Mouse (Mus musculus): ENCODE results near the gene Tmem256. TPM values are rescaled to one million over a fixed set of nuclear protein-coding genes. Genes with fewer than 3 reads are reported as not detected.

Gene Tmem256
- polyA plus RNA-seq, 1 experiment from 2014 or later: 314 TPM

GRCm38 (mm10) chr11:69802648-69803105 is 35.6 kb upstream of the Tmem256 start:
- Histone ChIP-seq H3K9me3 (replicated peaks) (0 out of 2 replicates have a peak, but pooled peaks cover 3% of the 10 kb centered on the region), H3K27me3 (peaks cover 57% of the 10 kb centered on the region), H3K4me2 (replicated peaks) (peak overlapping the region; percentile 90), H3K36me3 (no peaks in the 10 kb centered on the region), H3K4me1 (peaks cover 60% of the 10 kb centered on the region), H3K4me3 (peak overlapping the region; percentile 53), H3K9ac (peak overlapping the region; percentile 73), H3K27ac (peak overlapping the region; percentile 74)
- WGBS: under 1% methylated on average over 33 of the region's 33 CpGs
- ATAC-seq (ENCODE audit: low FRiP score): peak; percentile 3; the same call in 1 of the 2 replicates

- ATAC-seq (ENCODE audit: low FRiP score): no peak
- H3K9ac ChIP-seq: peak overlapping the region; percentile 58
- WGBS: 3% methylated on average over 12 of the region's 12 CpGs
- peak overlapping the region; percentile 52 for H3K27ac ChIP-seq
- 0 out of 2 replicates have a peak, but pooled peaks cover 3% of the 10 kb centered on the region for H3K9me3 ChIP-seq (replicated peaks)
- H3K4me1 ChIP-seq: peaks cover 60% of the 10 kb centered on the region
- H3K4me3 ChIP-seq: peak overlapping the region; percentile 53
- no peaks in the 10 kb centered on the region for H3K36me3 ChIP-seq
- H3K27me3 ChIP-seq: peaks cover 53% of the 10 kb centered on the region
- peak overlapping the region; percentile 90 for H3K4me2 ChIP-seq (replicated peaks)
Observed at GRCm38 (mm10) chr11:69803328-69803727, 35.0 kb upstream of the Tmem256 start.

DNA sequence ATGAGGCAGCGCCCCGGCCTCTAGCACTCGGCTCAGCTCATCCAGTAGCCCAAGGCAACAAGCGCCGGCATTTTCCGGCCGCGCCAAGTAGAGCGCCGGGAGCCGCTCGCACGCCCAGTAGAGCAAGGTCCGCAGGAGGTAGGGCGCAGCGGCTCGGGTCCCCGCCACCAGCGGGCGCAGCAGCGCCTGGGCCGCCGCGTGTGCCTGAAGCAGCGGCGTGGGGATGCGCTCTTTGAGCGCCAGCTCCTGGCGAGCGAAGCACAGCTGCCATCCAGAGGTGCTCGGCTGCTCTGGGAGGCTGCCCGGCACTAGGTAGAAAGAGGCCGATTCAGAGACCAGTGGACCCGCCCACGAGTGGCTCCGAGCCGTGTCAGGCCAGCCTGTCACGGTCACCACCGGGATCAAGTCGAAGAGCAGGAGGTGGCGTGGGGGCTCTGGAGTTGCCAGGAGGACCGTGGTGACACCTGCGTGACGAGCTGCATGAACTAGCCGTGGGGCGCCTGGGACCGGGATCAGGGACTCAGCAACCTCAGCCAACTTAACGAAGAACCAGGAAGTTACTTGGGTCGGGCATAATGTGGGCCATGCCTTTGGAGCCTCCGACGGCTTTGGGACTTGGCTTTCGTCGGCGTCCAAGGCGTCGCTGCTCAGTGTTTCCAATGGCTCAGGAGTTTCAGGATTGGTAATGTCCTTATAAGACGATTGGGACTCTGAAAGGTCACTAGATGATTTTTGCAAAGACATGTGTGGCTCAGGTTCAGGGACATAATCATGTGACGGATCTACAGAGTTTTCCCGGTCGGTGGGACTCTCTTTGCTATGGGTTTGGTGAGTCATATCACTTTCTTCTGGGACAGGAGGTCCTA is 34.3 kb upstream of the Tmem256 start:
- Histone ChIP-seq H3K4me3 (peak overlapping the region; percentile 53), H3K9me3 (replicated peaks) (0 out of 2 replicates have a peak, but pooled peaks cover 3% of the 10 kb centered on the region), H3K4me1 (peaks cover 57% of the 10 kb centered on the region), H3K4me2 (replicated peaks) (peak overlapping the region; percentile 90), H3K9ac (peak overlapping the region; percentile 58), H3K27me3 (peaks cover 53% of the 10 kb centered on the region), H3K27ac (peak overlapping the region; percentile 52), H3K36me3 (no peaks in the 10 kb centered on the region)
- WGBS: under 1% methylated on average over 60 of the region's 60 CpGs
- peak; percentile 18 for ATAC-seq (ENCODE audit: low FRiP score)

- no peak for ATAC-seq (ENCODE audit: low FRiP score)
- Histone ChIP-seq H3K9ac (no peak overlapping the region), H3K4me2 (replicated peaks) (peak overlapping the region; percentile 8; the same call in 1 of the 2 replicates), H3K27me3 (peaks cover 53% of the 10 kb centered on the region), H3K4me3 (peak overlapping the region; percentile 53; the same call in 1 of the 2 replicates), H3K27ac (no peak overlapping the region), H3K9me3 (replicated peaks) (0 out of 2 replicates have a peak, but pooled peaks cover 3% of the 10 kb centered on the region), H3K36me3 (no peaks in the 10 kb centered on the region), H3K4me1 (peaks cover 51% of the 10 kb centered on the region)
- 6% methylated on average over 12 of the region's 12 CpGs for WGBS
Observed at GRCm38 (mm10) chr11:69804652-69804940, 33.7 kb upstream of the Tmem256 start.

- peaks cover 53% of the 10 kb centered on the region for H3K27me3 ChIP-seq
- H3K4me1 ChIP-seq: peaks cover 44% of the 10 kb centered on the region
- peak within 1 kb of the TSS; percentile 53 for H3K4me3 ChIP-seq
- H3K4me2 ChIP-seq (replicated peaks): peak within 1 kb of the TSS; percentile 8; the same call in 1 of the 2 replicates
- H3K9ac ChIP-seq: no peak within 1 kb of the TSS
- H3K9me3 ChIP-seq (replicated peaks): 0 out of 2 replicates have a peak, but pooled peaks cover 3% of the 10 kb centered on the region
- H3K36me3 ChIP-seq: no peaks in the 10 kb centered on the region
- 4% methylated on average over 29 of the region's 29 CpGs for WGBS
- no peak for ATAC-seq (ENCODE audit: low FRiP score)
- H3K27ac ChIP-seq: no peak within 1 kb of the TSS
Observed at GRCm38 (mm10) chr11:69804972-69805909, 33.1 kb upstream of the Tmem256 start, which contains the start of gene Tmem102. TSS of gene Tmem102 (minus strand) at chr11:69805624.

DNA sequence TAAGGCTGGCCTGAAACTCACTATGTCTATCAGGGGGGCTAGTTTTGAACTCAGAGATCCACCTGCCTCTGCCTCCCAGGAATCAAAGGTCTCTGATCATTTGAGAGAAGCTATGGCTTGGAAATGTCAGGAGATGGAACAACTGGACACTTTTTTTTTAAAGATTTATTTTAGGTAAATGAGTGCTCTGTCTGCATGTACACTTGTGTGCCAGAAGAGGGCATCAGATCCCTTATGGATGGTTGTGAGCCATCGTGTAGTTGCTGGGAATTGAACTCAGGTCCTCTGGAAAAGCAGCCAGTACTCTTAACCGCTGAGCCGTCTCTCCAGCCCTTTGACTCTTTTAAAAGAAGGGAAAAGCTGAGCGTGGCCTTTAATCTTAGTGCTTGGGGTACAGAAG is 31.9 kb upstream of the Tmem256 start:
- Histone ChIP-seq H3K27ac (no peak overlapping the region), H3K27me3 (peaks cover 51% of the 10 kb centered on the region), H3K9me3 (replicated peaks) (0 out of 2 replicates have a peak, but pooled peaks cover 3% of the 10 kb centered on the region), H3K4me1 (peaks cover 36% of the 10 kb centered on the region), H3K4me3 (no peak overlapping the region), H3K9ac (no peak overlapping the region), H3K4me2 (replicated peaks) (no peak overlapping the region), H3K36me3 (no peaks in the 10 kb centered on the region)
- ATAC-seq (ENCODE audit: low FRiP score): no peak
- 85% methylated on average over 4 of the region's 4 CpGs for WGBS

GRCm38 (mm10) chr11:69807641-69808040 is 30.7 kb upstream of the Tmem256 start:
- 0 out of 2 replicates have a peak, but pooled peaks cover 3% of the 10 kb centered on the region for H3K9me3 ChIP-seq (replicated peaks)
- H3K27me3 ChIP-seq: peaks cover 38% of the 10 kb centered on the region
- H3K9ac ChIP-seq: no peak overlapping the region
- no peak overlapping the region for H3K27ac ChIP-seq
- no peak overlapping the region for H3K4me2 ChIP-seq (replicated peaks)
- WGBS: 85% methylated on average over 2 of the region's 2 CpGs
- no peak overlapping the region for H3K4me3 ChIP-seq
- no peaks in the 10 kb centered on the region for H3K36me3 ChIP-seq
- ATAC-seq (ENCODE audit: low FRiP score): no peak
- peaks cover 23% of the 10 kb centered on the region for H3K4me1 ChIP-seq

DNA sequence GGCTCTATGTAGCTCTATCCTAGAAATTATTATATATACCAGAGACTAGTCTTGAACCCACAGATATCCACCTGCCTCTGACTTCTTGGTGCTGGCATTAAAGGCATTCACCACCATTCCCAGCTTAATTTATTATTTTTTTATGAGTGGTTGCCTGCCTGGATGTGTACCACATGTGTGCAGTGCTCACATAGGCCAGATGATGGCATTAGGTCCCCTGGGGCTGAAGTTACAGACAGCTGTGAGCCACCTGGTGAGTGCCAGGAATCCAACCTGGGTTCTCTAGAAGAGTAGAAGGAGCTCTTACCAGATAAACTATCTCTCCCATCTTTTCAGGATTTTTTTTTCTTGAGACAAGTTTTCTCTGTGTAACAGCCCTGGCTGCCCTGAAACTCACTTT is 28.0 kb upstream of the Tmem256 start:
- Histone ChIP-seq H3K27ac (no peak overlapping the region), H3K9me3 (replicated peaks) (0 out of 2 replicates have a peak, but pooled peaks cover 3% of the 10 kb centered on the region), H3K27me3 (peaks cover 14% of the 10 kb centered on the region), H3K4me3 (no peak overlapping the region), H3K36me3 (no peaks in the 10 kb centered on the region), H3K9ac (no peak overlapping the region), H3K4me1 (no peaks in the 10 kb centered on the region), H3K4me2 (replicated peaks) (no peak overlapping the region)
- ATAC-seq (ENCODE audit: low FRiP score): no peak

- WGBS: 54% methylated on average over 10 of the region's 10 CpGs
- no peak within 1 kb of the TSS for H3K9ac ChIP-seq
- H3K27ac ChIP-seq: no peak within 1 kb of the TSS
- no peaks in the 10 kb centered on the region for H3K36me3 ChIP-seq
- H3K9me3 ChIP-seq (replicated peaks): 0 out of 2 replicates have a peak, but pooled peaks cover 10% of the 10 kb centered on the region
- no peak within 1 kb of the TSS for H3K4me2 ChIP-seq (replicated peaks)
- H3K27me3 ChIP-seq: no peaks in the 10 kb centered on the region
- no peaks in the 10 kb centered on the region for H3K4me1 ChIP-seq
- no peak within 1 kb of the TSS for H3K4me3 ChIP-seq
- no peak for ATAC-seq (ENCODE audit: low FRiP score)
Observed at GRCm38 (mm10) chr11:69815155-69815554, 23.2 kb upstream of the Tmem256 start, which contains the start of gene Gm39566. TSS of gene Gm39566 (minus strand) at chr11:69815298.

DNA sequence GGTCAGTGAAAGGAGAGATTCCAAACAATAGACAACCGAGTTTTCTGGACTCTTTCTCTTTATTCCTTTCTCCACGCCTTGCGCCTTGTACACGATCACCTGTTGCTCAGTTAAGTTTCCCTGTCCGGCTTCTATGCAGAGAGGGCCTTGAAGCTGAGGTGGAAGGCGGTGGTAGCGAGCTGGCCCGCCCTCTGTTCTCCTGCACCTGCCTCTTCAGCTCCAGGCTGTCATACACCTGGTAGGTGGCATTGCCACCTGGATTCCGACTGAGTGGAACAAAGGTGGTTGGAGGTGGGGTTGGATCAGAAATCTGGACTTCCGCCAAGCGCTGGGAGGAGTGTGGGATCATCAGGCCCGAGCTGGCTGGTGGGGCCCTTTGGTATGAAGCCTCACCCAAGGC is 21.8 kb upstream of the Tmem256 start:
- H3K36me3 ChIP-seq: no peaks in the 10 kb centered on the region
- 95% methylated on average over 12 of the region's 12 CpGs for WGBS
- H3K9me3 ChIP-seq (replicated peaks): 0 out of 2 replicates have a peak, but pooled peaks cover 10% of the 10 kb centered on the region
- no peak overlapping the region for H3K27ac ChIP-seq
- H3K4me1 ChIP-seq: no peaks in the 10 kb centered on the region
- no peaks in the 10 kb centered on the region for H3K27me3 ChIP-seq
- H3K9ac ChIP-seq: no peak overlapping the region
- no peak overlapping the region for H3K4me2 ChIP-seq (replicated peaks)
- ATAC-seq (ENCODE audit: low FRiP score): no peak
- H3K4me3 ChIP-seq: no peak overlapping the region

DNA sequence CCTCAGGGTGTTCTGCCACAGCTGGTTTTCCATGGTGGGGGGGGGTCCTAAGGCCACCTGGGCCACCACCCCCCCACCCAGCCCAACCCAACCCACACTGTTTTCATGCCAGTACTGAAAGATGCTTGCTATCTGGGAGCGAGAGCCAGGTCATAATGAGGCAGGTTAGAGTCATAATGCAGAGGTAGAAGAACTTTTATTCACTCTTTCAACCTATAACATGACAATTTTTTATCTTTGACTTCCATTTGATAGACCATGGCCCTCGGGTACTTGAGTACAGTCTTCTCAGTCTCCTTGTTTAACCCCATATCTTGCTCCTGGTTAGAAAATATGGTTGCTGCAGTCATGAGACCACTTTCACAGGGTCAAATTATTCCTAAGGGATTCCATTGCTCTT is 19.9 kb upstream of the Tmem256 start, which contains the start of gene Spem2:
Gene Spem2, minus strand, starts transcription at position 101 of the 400 bp plus-strand sequence.
- WGBS: 71% methylated on average over 2 of the region's 2 CpGs
- no peak within 1 kb of the TSS for H3K27ac ChIP-seq
- H3K4me3 ChIP-seq: no peak within 1 kb of the TSS

More for the DNA sequence above, 19.9 kb upstream of the Tmem256 start, which contains the start of gene Spem2:
- H3K9ac ChIP-seq: no peak within 1 kb of the TSS
- no peak within 1 kb of the TSS for H3K4me2 ChIP-seq (replicated peaks)
- no peaks in the 10 kb centered on the region for H3K36me3 ChIP-seq
- H3K27me3 ChIP-seq: no peaks in the 10 kb centered on the region
- H3K9me3 ChIP-seq (replicated peaks): 0 out of 2 replicates have a peak, but pooled peaks cover 10% of the 10 kb centered on the region
- ATAC-seq (ENCODE audit: low FRiP score): no peak
- no peaks in the 10 kb centered on the region for H3K4me1 ChIP-seq
